Mouse (Mus musculus) small intestine, adult 2 months (tissue): ENCODE measurements at regions not wholly inside any gene's neighbourhood (a gene's known extent, or its start where the extent isn't known, plus 50 kb on each side); places are given as distances from the start of the nearest gene placed in this dataset.

Experiments used
- H3K27ac ChIP-seq: fragments of 200-500 bp; 2 replicates; pipeline ENCODE4 v1.5.1; 2012; ENCODE audit warnings: low read depth, low read length, control low read depth, inconsistent platforms; ENCODE audit not compliant: insufficient read depth
- H3K27me3 ChIP-seq: fragments of 200-500 bp; 2 replicates; pipeline ENCODE4 v1.6.1; 2012; ENCODE audit warnings: mild to moderate bottlenecking, moderate library complexity, low read length, inconsistent platforms; ENCODE audit not compliant: control insufficient read depth, insufficient read depth
- H3K36me3 ChIP-seq: fragments of 200-500 bp; 2 replicates; pipeline ENCODE4 v1.6.1; 2012; ENCODE audit warnings: mild to moderate bottlenecking, low read length, control low read depth, inconsistent platforms; ENCODE audit not compliant: control insufficient read depth, insufficient read depth
- H3K4me1 ChIP-seq: fragments of 200-500 bp; 2 replicates; pipeline ENCODE4 v1.6.1; 2012; ENCODE audit warnings: low read length, inconsistent platforms, mixed read lengths; ENCODE audit not compliant: control insufficient read depth, insufficient read depth, insufficient read length
- H3K4me3 ChIP-seq: fragments of 200-500 bp; 2 replicates; pipeline ENCODE4 v1.5.1; 2012; ENCODE audit warnings: low read depth, mild to moderate bottlenecking, control low read depth, inconsistent platforms, low read length, moderate library complexity
- CTCF ChIP-seq: fragments of 200-500 bp; IDR thresholded peaks from 2 replicates; pipeline ENCODE4 v1.5.1; 2012; ENCODE audit warnings: low read depth, mild to moderate bottlenecking, control low read depth, inconsistent platforms, low read length, moderate library complexity, mixed read lengths; ENCODE audit not compliant: insufficient replicate concordance, insufficient read length; ENCODE audit errors: extremely low read depth
- POLR2A ChIP-seq: fragments of 200-500 bp; IDR thresholded peaks from 2 replicates; pipeline ENCODE4 v1.6.1; 2012; ENCODE audit warnings: low read depth, mild to moderate bottlenecking, control low read depth, inconsistent platforms, low read length, moderate library complexity
- WGBS: fragments of 180-500 bp; shearing (Covaris S2); methylation state at CpG from one replicate; pipeline ENCODE4 v1.1.7; 2018; 5-methylcytosine and 5-hydroxymethylcytosine counted together

DNA sequence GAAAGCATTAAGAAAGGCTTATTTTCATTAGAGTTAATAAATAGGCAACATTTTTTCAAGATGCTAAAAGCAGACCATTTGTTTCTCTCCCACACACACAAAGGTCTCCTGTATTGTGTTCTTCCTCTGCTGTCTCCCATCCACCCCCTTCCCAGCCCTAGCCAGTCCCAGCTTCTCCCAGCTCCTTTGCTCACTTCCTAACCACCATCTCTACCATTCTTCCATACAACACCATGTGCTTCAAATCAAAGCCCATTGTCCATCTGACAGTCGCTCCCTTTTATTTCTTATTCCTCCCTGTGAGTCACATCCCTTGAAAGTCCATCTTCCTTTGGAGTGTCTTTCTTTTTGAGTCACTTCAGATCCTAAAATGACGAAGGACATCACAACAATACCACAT, 185.0 kb upstream of the Prep start:
- no peak overlapping the region for H3K27ac ChIP-seq
- no peaks in the 10 kb centered on the region for H3K4me1 ChIP-seq
- H3K4me3 ChIP-seq: no peak overlapping the region
- 89% methylated on average over 2 of the region's 2 CpGs for WGBS
- H3K27me3 ChIP-seq: no peaks in the 10 kb centered on the region
- TF ChIP-seq CTCF (no peak), POLR2A (no peak)
- no peaks in the 10 kb centered on the region for H3K36me3 ChIP-seq

DNA sequence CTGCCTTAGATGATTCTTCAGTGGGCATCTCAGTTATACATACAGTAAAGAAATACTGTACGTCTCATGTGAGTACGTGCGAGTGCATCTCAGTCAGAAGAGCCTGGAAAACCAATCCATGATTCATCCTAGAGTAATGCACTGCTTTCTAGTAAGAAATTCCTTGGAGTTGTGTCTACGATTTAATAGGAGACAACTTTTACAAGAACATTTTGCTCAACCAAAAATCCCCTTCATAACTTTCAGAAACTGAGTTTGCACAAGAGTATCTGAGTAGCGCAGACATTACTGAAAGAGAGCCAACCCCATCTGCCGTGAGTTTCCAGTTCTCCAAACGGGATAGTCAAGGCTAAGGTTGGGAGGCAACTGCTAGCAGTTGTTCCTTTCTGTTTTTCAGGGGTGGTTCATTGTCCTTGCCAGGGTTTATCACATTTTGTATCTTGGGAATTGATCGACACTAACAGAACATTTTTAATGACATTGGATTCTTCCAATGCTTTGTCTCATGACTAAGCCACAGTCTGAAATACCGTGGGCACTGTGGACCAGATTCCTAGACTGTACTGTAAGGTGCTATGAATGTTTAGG, 189.8 kb upstream of the Prep start:
- Histone ChIP-seq H3K4me1 (no peaks in the 10 kb centered on the region), H3K27me3 (no peaks in the 10 kb centered on the region), H3K27ac (no peak overlapping the region), H3K36me3 (no peaks in the 10 kb centered on the region), H3K4me3 (no peak overlapping the region)
- no peak for TF ChIP-seq POLR2A
- no peak for TF ChIP-seq CTCF
- WGBS: 85% methylated on average over 9 of the region's 9 CpGs

DNA sequence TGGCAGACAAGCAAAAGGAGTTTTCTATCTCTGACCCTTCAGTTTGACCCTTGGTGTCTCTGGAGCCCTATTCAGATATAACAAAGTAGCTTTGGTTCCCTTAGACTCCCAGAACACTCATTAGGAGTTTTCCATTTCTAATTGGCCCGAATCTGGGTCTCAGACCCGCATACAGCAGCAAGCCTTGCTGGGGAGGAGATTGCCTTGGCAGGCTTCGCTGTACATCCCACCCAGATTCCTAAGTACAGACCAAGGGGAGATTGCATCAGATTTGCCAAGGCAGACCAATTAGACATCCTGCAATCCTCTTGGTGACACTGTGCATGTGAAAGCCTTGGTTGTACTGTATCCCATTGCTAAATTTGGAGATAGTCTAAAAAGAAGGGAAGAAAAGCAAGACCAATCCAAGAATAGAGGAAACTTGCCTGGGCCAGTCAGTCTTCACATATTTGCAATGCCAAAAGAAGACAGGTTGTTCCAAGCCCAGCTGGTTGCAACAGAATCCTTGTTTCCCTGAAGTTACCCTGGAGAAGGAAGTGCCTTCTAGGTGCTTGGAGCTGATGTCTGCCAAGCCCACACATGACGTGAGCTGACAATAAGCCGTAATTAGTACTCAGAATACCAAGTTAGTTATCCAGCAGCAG, 193.2 kb upstream of the Prep start:
- Histone ChIP-seq H3K36me3 (no peaks in the 10 kb centered on the region), H3K27me3 (no peaks in the 10 kb centered on the region), H3K27ac (no peak overlapping the region), H3K4me1 (no peaks in the 10 kb centered on the region), H3K4me3 (no peak overlapping the region)
- TF ChIP-seq CTCF (no peak), POLR2A (no peak)
- WGBS: 92% methylated on average over 5 of the region's 5 CpGs

DNA sequence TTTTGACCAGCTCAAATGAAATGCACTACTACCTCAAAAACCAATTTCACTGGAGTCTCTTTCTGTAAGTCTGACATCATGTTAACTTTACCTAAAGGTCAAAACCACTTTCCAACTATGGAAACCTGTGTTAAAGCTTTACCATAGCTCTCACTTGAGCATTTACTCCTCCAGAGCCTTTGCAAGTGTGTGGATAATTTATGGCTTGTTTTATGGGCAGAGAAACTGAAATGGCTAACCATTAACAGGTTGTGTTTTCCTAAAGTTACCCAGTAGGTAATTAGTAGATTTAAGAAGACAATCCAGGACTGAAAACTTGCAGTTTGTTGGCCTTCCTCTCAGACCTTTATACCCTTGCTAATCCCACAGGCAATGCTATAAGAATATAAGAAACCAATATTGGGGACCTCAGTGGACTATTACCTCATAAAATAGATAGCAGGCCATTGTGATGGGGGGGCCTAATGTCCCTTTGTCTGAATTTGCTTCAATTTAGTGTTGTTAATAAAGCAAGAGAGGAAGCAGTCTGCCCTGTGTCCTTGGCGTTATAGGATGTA, 202.7 kb upstream of the Prep start:
- no peaks in the 10 kb centered on the region for H3K36me3 ChIP-seq
- WGBS: 19% methylated on average over 1 of the region's 1 CpGs
- TF ChIP-seq POLR2A (no peak), CTCF (no peak)
- H3K27ac ChIP-seq: peak overlapping the region; percentile 43
- no peaks in the 10 kb centered on the region for H3K27me3 ChIP-seq
- H3K4me1 ChIP-seq: peaks cover 22% of the 10 kb centered on the region; the same call in 1 of the 2 replicates
- H3K4me3 ChIP-seq: no peak overlapping the region

DNA sequence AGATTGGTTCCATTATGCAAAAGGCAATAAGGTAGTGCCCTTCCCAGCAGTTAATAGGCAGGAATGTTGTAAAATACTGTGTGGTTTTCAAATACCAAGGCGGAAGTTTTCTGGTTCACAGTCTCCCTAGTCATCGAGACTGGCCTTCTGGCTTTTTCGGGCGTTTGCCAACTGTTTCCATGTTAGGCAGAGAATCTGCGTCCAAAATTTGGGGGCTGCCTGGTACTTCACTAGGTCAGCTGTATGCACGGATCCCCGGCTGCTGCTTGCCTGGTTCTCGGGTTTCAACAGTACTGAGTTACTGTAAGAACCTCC, 204.7 kb upstream of the Prep start:
- H3K36me3 ChIP-seq: no peaks in the 10 kb centered on the region
- H3K27me3 ChIP-seq: no peaks in the 10 kb centered on the region
- peak overlapping the region; percentile 88 for H3K27ac ChIP-seq
- H3K4me1 ChIP-seq: peaks cover 22% of the 10 kb centered on the region; the same call in 1 of the 2 replicates
- TF ChIP-seq POLR2A: no peak
- TF ChIP-seq CTCF: no peak
- 20% methylated on average over 8 of the region's 8 CpGs for WGBS
- H3K4me3 ChIP-seq: no peak overlapping the region

DNA sequence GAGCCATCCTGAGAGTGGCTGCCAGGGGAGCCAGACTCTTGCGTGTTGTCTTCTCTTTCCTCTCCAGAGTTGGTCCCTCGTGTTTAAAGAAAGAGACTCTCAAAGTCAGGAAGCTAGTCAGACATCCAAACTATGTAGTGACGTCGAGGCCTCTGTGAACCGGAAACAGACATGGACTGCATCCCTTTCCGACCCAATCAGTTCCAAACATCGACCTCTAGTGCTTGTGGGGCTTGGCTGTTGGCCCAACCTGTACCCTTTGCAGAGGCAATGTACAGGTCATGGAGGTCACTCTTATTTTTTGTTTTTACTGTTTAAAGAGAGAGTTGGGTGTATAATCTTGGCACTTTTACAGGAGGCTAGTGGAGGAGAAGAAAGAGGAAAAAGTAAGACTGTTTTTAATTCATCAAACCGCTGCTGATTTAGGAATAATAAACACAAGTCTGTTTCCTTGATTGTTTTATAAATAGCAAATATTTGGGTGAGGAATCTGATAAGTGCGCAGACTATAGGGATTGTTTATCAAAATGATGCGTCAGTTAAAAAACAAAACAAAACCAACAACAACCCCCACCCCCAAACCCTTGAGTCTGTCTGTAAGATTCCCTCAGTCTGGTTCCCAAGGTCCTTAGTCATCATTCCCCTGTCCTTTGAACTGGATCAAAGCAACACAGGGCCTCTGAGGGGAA, 205.2 kb upstream of the Prep start:
- Histone ChIP-seq H3K4me3 (no peak overlapping the region), H3K36me3 (no peaks in the 10 kb centered on the region), H3K27me3 (no peaks in the 10 kb centered on the region), H3K4me1 (peaks cover 22% of the 10 kb centered on the region; the same call in 1 of the 2 replicates), H3K27ac (peak overlapping the region; percentile 88)
- 16% methylated on average over 10 of the region's 10 CpGs for WGBS
- no peak for TF ChIP-seq POLR2A
- no peak for TF ChIP-seq CTCF

DNA sequence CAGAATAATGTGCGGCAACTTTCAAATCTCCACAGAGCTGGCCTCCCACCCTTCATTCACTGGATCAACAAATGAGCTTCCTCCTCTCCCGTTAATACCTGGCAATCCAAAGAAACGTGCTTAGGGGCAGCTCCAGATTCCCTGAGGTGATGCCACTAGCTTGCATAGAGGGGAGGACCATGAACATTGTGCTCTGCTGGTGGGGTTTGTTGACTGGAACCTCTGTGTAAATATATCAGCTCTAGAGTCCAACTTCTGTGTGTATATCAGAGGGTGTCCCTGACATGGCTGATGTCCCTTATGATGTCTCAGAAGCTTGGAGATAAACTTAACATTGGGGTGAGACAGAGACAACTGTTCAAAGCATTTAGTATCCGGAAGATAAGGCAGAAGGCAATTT, 209.6 kb upstream of the Prep start:
- H3K4me3 ChIP-seq: no peak overlapping the region
- H3K27ac ChIP-seq: no peak overlapping the region
- TF ChIP-seq POLR2A (no peak), CTCF (no peak)
- H3K27me3 ChIP-seq: no peaks in the 10 kb centered on the region
- peaks cover 9% of the 10 kb centered on the region; the same call in 1 of the 2 replicates for H3K4me1 ChIP-seq
- no peaks in the 10 kb centered on the region for H3K36me3 ChIP-seq
- 70% methylated on average over 4 of the region's 4 CpGs for WGBS
